Comparison of ENCODE assay signal across 7 mouse cellular contexts in the genomic region with DNA sequence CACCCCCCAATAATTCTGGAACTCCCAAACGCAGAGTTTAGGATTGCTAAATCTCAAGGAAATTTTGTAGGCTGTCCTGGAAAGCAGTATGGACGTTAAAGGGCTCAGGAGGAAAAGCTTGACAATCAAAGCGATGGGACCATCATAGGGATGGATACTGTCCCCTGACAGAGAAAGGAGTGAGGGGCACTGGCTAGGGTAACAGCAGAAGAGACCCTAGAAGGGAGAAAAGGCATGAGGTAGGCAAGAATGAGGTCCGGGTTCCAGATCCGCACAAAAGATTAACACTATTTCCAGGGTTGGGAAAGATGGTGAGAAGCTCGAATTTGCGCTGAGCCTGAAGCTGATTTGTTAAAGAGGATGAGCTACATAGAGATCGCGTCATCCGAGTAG. TPM values are rescaled to one million over a fixed set of nuclear protein-coding genes. Genes with fewer than 3 reads are reported as not detected.
DNase-seq lines count a peak whose midpoint lies in the region; ATAC-seq and TF ChIP-seq lines count a peak whose summit lies in the region.

No protein-coding gene starts in this region.

- H3K27me3 ChIP-seq in lung, embryonic 16.5 days (ENCODE audit: control insufficient read depth, insufficient read depth, low read depth, low read length): no peaks in the 10 kb centered on the region
- H3K27me3 ChIP-seq in forebrain, embryonic 10.5 days (ENCODE audit: poor library complexity, severe bottlenecking): no peaks in the 10 kb centered on the region
- H3K27me3 ChIP-seq in limb, embryonic 11.5 days (ENCODE audit: control insufficient read depth, insufficient read depth, low read length): no peaks in the 10 kb centered on the region

- H3K9ac ChIP-seq in lung, embryonic 16.5 days (ENCODE audit: low read length): peak overlapping the region; percentile 77
- H3K9ac ChIP-seq in limb, embryonic 11.5 days (ENCODE audit: low read length): peak overlapping the region; percentile 65

- WGBS in lung, embryonic 16.5 days: 3% methylated on average over 10 of the region's 10 CpGs
- WGBS in forebrain, embryonic 10.5 days: 7% methylated on average over 10 of the region's 10 CpGs
- WGBS in limb, embryonic 11.5 days: 7% methylated on average over 10 of the region's 10 CpGs
- WGBS in olfactory bulb, adult 2 months: 5% methylated on average over 10 of the region's 10 CpGs

- peak overlapping the region; percentile 85 for H3K4me2 ChIP-seq in lung, embryonic 16.5 days (ENCODE audit: low read depth, low read length)
- H3K4me2 ChIP-seq in limb, embryonic 11.5 days (ENCODE audit: low read depth, severe bottlenecking): peak overlapping the region; percentile 100

- H3K4me3 ChIP-seq in lung, embryonic 16.5 days (ENCODE audit: low read length): peak overlapping the region; percentile 83
- peak overlapping the region; percentile 70 for H3K4me3 ChIP-seq in forebrain, embryonic 10.5 days
- H3K4me3 ChIP-seq in limb, embryonic 11.5 days (ENCODE audit: low read depth, low read length): peak overlapping the region; percentile 63
- H3K4me3 ChIP-seq in olfactory bulb, adult 2 months (ENCODE audit: insufficient read depth, low read depth, low read length): peak overlapping the region; percentile 70

- peaks cover 21% of the 10 kb centered on the region for H3K4me1 ChIP-seq in lung, embryonic 16.5 days (replicated peaks; ENCODE audit: control insufficient read depth, insufficient read depth, low read length)
- peaks cover 31% of the 10 kb centered on the region for H3K4me1 ChIP-seq in forebrain, embryonic 10.5 days
- peaks cover 5% of the 10 kb centered on the region for H3K4me1 ChIP-seq in limb, embryonic 11.5 days (ENCODE audit: control insufficient read depth, insufficient read depth, low read length)
- peaks cover 13% of the 10 kb centered on the region for H3K4me1 ChIP-seq in olfactory bulb, adult 2 months (ENCODE audit: control insufficient read depth, insufficient read depth, low read length)

- peak overlapping the region; percentile 95 for H3K27ac ChIP-seq in lung, embryonic 16.5 days (ENCODE audit: low read length)
- peak overlapping the region; percentile 90 for H3K27ac ChIP-seq in forebrain, embryonic 10.5 days
- peak overlapping the region; percentile 81 for H3K27ac ChIP-seq in limb, embryonic 11.5 days (replicated peaks; ENCODE audit: low read depth, low read length)
- peak overlapping the region; percentile 77 for H3K27ac ChIP-seq in olfactory bulb, adult 2 months (ENCODE audit: insufficient read depth, low read depth, low read length)

- H3K9me3 ChIP-seq in lung, embryonic 16.5 days (ENCODE audit: control insufficient read depth, low read length): no peaks in the 10 kb centered on the region
- no peaks in the 10 kb centered on the region for H3K9me3 ChIP-seq in forebrain, embryonic 10.5 days
- no peaks in the 10 kb centered on the region for H3K9me3 ChIP-seq in limb, embryonic 11.5 days (ENCODE audit: control insufficient read depth, low read length)

- no peak; the same call in 1 of the 2 replicates for ATAC-seq in lung, embryonic 16.5 days (ENCODE audit: low read depth)
- no peak for ATAC-seq in limb, embryonic 11.5 days (ENCODE audit: insufficient number of reproducible peaks, low FRiP score, low TSS enrichment, low read depth)

- no peak for TF ChIP-seq POLR2A in olfactory bulb, adult 2 months (IDR thresholded peaks at IDR 0.05; ENCODE audit: insufficient read depth, low read depth, low read length)

- H3K36me3 ChIP-seq in lung, embryonic 16.5 days (ENCODE audit: control insufficient read depth, insufficient read depth, low read length): no peaks in the 10 kb centered on the region
- peaks cover 5% of the 10 kb centered on the region for H3K36me3 ChIP-seq in forebrain, embryonic 10.5 days (replicated peaks)
- H3K36me3 ChIP-seq in limb, embryonic 11.5 days (ENCODE audit: control insufficient read depth, insufficient read depth, low read length): no peaks in the 10 kb centered on the region

- no peak for DNase-seq in lung, postnatal 4 days
- DNase-seq in forebrain, embryonic 10.5 days (ENCODE audit: extremely low spot score, low spot score): no peak
- peak; percentile 44 for DNase-seq in limb, embryonic 11.5 days (ENCODE audit: low spot score)
- no peak for DNase-seq in cerebellum, adult 8-10 months
- no peak for DNase-seq in embryo, embryonic 9.5 days (ENCODE audit: extremely low spot score)

- no peak for TF ChIP-seq CTCF in olfactory bulb, adult 2 months (IDR thresholded peaks at IDR 0.05; ENCODE audit: insufficient read depth, low read depth, low read length)

RNA-seq across cellular contexts. Expression of a gene that starts 5.5 kb away (rescaled TPM):
- polyA plus RNA-seq in lung, embryonic 16.5 days (2015; fragmentation: Nextera tagmentation; extraction: Ambion mirVana): 4.5 and 4.9 TPM in 2 replicates
- polyA plus RNA-seq in forebrain, embryonic 10.5 days (2016; fragmentation: Nextera tagmentation; extraction: Ambion mirVana): 4.9 and 5.3 TPM in 2 replicates
- polyA plus RNA-seq in limb, embryonic 11.5 days (2014; fragmentation: Nextera tagmentation; extraction: Ambion mirVana): 4.1 and 4.5 TPM in 2 replicates
- polyA plus RNA-seq in olfactory bulb, adult 2 months (2012; ENCODE audit: insufficient read depth, insufficient read length, low replicate concordance, missing spikeins): not detected in 2 replicates

RNA-seq across cellular contexts. Expression of a gene that starts 6.5 kb away (rescaled TPM):
- polyA plus RNA-seq in lung, embryonic 16.5 days (2015; fragmentation: Nextera tagmentation; extraction: Ambion mirVana): 3.6 and 5.1 TPM in 2 replicates
- not detected in 2 replicates for polyA plus RNA-seq in forebrain, embryonic 10.5 days (2016; fragmentation: Nextera tagmentation; extraction: Ambion mirVana)
- not detected in 2 replicates for polyA plus RNA-seq in limb, embryonic 11.5 days (2014; fragmentation: Nextera tagmentation; extraction: Ambion mirVana)
- polyA plus RNA-seq in olfactory bulb, adult 2 months (2012; ENCODE audit: insufficient read depth, insufficient read length, low replicate concordance, missing spikeins): not detected in 2 replicates

RNA-seq across cellular contexts. Expression of a gene that starts 13.7 kb away (rescaled TPM):
- polyA plus RNA-seq in lung, embryonic 16.5 days (2015; fragmentation: Nextera tagmentation; extraction: Ambion mirVana): 3.0 and 3.2 TPM in 2 replicates
- 12.8 and 14.0 TPM in 2 replicates for polyA plus RNA-seq in forebrain, embryonic 10.5 days (2016; fragmentation: Nextera tagmentation; extraction: Ambion mirVana)
- 2.0 and 2.3 TPM in 2 replicates for polyA plus RNA-seq in limb, embryonic 11.5 days (2014; fragmentation: Nextera tagmentation; extraction: Ambion mirVana)
- polyA plus RNA-seq in olfactory bulb, adult 2 months (2012; ENCODE audit: insufficient read depth, insufficient read length, low replicate concordance, missing spikeins): not detected in 2 replicates

RNA-seq across cellular contexts. Expression of a gene that starts 24.2 kb away (rescaled TPM):
- polyA plus RNA-seq in lung, embryonic 16.5 days (2015; fragmentation: Nextera tagmentation; extraction: Ambion mirVana): 5.3 and 5.7 TPM in 2 replicates
- 7.3 TPM in 2 replicates for polyA plus RNA-seq in forebrain, embryonic 10.5 days (2016; fragmentation: Nextera tagmentation; extraction: Ambion mirVana)
- polyA plus RNA-seq in limb, embryonic 11.5 days (2014; fragmentation: Nextera tagmentation; extraction: Ambion mirVana): 6.1 and 6.3 TPM in 2 replicates
- polyA plus RNA-seq in olfactory bulb, adult 2 months (2012; ENCODE audit: insufficient read depth, insufficient read length, low replicate concordance, missing spikeins): not detected in 2 replicates

RNA-seq across cellular contexts. Expression of a gene that starts 36.0 kb away (rescaled TPM):
- 858 and 904 TPM in 2 replicates for polyA plus RNA-seq in lung, embryonic 16.5 days (2015; fragmentation: Nextera tagmentation; extraction: Ambion mirVana)
- polyA plus RNA-seq in forebrain, embryonic 10.5 days (2016; fragmentation: Nextera tagmentation; extraction: Ambion mirVana): 878 and 901 TPM in 2 replicates
- polyA plus RNA-seq in limb, embryonic 11.5 days (2014; fragmentation: Nextera tagmentation; extraction: Ambion mirVana): 1,072 and 1,111 TPM in 2 replicates
- polyA plus RNA-seq in olfactory bulb, adult 2 months (2012; ENCODE audit: insufficient read depth, insufficient read length, low replicate concordance, missing spikeins): 1,906 TPM in 1 of 2 replicates, not detected in the other
